Mouse (Mus musculus): ENCODE data around the gene Rxfp3.
"Not testable (repeated sequence)": the region's sequence is repeated elsewhere in the genome, so short reads cannot be mapped to it uniquely, and the experiment has no call there.

Rxfp3 gene

DNA sequence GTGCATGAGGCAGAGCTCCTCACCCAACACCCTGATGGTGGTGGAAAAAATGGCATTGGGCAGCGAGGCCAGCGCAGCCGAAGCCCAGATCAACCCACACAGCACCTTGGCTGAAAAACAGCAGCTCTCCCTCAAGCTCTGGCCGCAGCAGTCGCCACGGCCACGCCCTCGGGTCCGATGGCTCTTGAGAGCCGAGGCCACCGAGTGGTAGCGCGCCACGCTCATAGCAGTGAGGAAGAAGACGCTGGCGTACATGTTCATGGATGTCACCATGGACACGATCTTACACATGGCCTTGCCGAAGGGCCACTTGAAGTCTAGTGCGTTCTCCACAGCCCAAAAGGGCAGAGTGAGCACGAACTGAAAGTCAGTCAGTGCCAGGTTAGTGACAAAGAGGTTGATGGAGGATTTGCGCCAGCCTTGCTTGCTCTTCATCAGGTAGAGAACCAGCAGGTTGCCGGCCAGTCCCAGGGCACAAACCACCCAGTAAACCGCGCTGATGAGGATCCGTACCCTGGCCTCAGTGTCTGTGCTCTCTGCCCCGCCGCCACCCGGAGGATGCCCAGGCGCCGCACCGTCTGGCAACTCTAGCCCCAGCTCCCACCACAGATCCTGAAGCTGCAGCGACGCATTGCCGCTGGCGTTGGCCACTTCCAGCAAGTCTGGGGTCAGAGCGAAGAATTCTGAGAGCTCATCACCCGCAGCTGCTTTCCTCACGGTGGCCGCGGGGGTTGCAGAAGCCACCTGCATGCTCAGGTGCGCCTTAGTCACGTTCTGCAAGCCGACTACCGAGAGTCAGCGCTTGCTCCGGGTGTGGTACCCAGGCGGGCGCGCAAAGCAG, 1.0 kb downstream of the Rxfp3 start:
- DNase-seq (ENCODE audit: extremely low spot score, low spot score): peak; percentile 57

DNA sequence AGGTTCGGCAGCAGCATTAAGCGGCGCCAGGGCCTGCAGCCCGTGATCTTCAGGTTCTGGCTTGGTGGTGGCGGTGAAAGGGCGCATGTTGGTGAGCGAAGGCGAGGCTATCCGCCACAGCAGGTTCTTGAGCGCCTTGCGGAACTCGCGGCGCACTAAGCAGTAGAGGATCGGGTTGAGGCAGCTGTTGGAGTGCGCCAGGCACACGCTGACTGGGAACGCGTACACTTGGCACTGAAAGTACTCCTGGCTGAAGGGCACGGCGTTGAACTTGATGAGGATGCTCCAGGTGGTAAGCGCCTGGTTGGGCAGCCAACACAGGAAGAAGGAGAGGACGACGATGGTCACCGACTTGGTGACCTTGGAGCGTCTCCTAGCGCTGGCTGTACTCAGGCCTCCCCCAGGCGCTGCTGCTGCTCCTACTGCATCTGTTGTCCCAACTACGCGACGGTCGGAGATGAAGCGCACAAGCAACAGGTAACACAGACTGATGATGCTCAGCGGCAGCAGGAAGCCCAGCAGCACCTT, 1.8 kb downstream of the Rxfp3 start:
- DNase-seq (ENCODE audit: extremely low spot score, low spot score): no peak

GRCm38 (mm10) chr15:11030188-11030587, 7.6 kb downstream of the Rxfp3 start:
- DNase-seq (ENCODE audit: extremely low spot score, low spot score): no peak

- DNase-seq (ENCODE audit: extremely low spot score, low spot score): no peak
These were observed 10.8 kb downstream of the Rxfp3 start for GRCm38 (mm10) chr15:11026801-11027561.

GRCm38 (mm10) chr15:11014931-11015330, 22.9 kb downstream of the Rxfp3 start:
- DNase-seq (ENCODE audit: extremely low spot score, low spot score): no peak

- no peak for DNase-seq (ENCODE audit: extremely low spot score, low spot score)
These were observed 26.7 kb downstream of the Rxfp3 start for GRCm38 (mm10) chr15:11010976-11011548.

- no peak for DNase-seq (ENCODE audit: extremely low spot score, low spot score)
These were observed 29.0 kb downstream of the Rxfp3 start for GRCm38 (mm10) chr15:11008756-11009155.

GRCm38 (mm10) chr15:11004646-11005045, 33.1 kb downstream of the Rxfp3 start:
- no peak for DNase-seq (ENCODE audit: extremely low spot score, low spot score)

- DNase-seq (ENCODE audit: extremely low spot score, low spot score): peak; percentile 3
These were observed 34.0 kb downstream of the Rxfp3 start for GRCm38 (mm10) chr15:11003791-11004190.

GRCm38 (mm10) chr15:11000421-11000820, 37.4 kb downstream of the Rxfp3 start, which contains the start of gene Slc45a2:
Gene Slc45a2 (plus strand): TSS chr15:11000721.
- DNase-seq (ENCODE audit: extremely low spot score, low spot score): no peak

GRCm38 (mm10) chr15:10999832-11000231, 38.0 kb downstream of the Rxfp3 start:
- DNase-seq (ENCODE audit: extremely low spot score, low spot score): no peak

GRCm38 (mm10) chr15:10991566-10991965, 46.2 kb downstream of the Rxfp3 start:
- DNase-seq (ENCODE audit: extremely low spot score, low spot score): no peak

GRCm38 (mm10) chr15:10990411-10990810, 47.4 kb downstream of the Rxfp3 start:
- no peak for DNase-seq (ENCODE audit: extremely low spot score, low spot score)

DNA sequence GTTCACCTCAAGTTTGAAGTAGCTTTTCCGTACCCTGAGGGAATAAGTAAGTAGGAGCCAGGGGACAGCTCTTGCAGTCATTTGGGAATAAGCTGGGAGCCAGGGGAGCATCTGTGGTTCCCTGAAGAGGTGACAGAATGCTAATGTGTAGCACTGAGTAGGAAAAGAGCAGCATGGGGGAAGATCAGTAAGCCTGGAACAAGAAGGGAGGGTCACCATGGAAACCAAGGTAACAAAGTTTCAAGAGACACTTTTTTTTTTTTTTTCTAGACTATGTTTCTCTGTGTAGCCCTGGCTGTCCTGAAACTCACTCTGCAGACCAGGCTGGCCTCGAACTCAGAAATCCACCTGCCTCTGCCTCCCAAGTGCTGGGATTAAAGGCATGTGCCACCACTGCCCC, 51.3 kb downstream of the Rxfp3 start:
- DNase-seq (ENCODE audit: extremely low spot score, low spot score): not testable (repeated sequence)

- DNase-seq (ENCODE audit: extremely low spot score, low spot score): no peak
These were observed 52.0 kb downstream of the Rxfp3 start for GRCm38 (mm10) chr15:10985756-10986155.
